ENCODE assay signal across 20 mouse cellular contexts in the genomic region with DNA sequence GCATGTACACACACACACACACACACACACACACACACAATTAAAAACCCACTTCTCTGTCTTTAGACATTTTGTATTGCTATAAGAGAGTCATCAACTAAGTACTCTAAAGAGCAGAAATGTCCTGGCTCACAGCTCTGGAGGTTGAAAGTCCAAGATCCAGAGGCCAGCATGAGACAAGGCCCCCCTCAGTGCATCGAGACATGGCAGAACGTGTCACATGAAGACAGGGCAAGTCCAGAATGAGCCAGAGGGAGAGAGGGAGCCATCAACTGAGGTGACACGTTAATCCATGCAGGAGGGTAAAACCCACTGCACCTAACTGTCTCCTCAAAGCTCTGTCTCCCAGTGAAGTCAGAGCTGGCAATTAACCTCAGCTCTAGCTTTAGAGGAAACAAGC. TPM values are rescaled to one million over a fixed set of nuclear protein-coding genes. Genes with fewer than 3 reads are reported as not detected.
DNase-seq lines count a peak whose midpoint lies in the region; ATAC-seq and TF ChIP-seq lines count a peak whose summit lies in the region.
"Had no signal": no experiment of that assay in that cellular context is flagged by ENCODE, and none has a peak within 500 bp of the region (broad histone marks: within the 10 kb centered on the region; RNA-seq: fewer than 3 reads in every experiment).

No protein-coding gene starts in this region.

- H3K4me1 ChIP-seq in intestine, postnatal 0 days (replicated peaks; ENCODE audit: control insufficient read depth, insufficient read depth, low read length): peaks cover 8% of the 10 kb centered on the region; the same call in 1 of the 2 replicates
- peaks cover 23% of the 10 kb centered on the region for H3K4me1 ChIP-seq in intestine, embryonic 15.5 days (replicated peaks)
- peaks cover 17% of the 10 kb centered on the region; the same call in 1 of the 2 replicates for H3K4me1 ChIP-seq in kidney, postnatal 0 days (replicated peaks; ENCODE audit: insufficient read depth, low read length)

- DNase-seq in kidney, adult 8-10 months: peak; percentile 64 to 71
- DNase-seq in kidney, postnatal 10 days: no peak
- no peak for DNase-seq in kidney, postnatal 0 days (ENCODE audit: low spot score)
- DNase-seq in kidney, postnatal 14 days: peak; percentile 44
- no peak for DNase-seq in urinary bladder, postnatal 10 days (ENCODE audit: low spot score)
- DNase-seq: adrenal gland, adult 2 months; adrenal gland, postnatal 25 days; cerebellum, adult 18-20 months; cerebellum, adult 9-11 months; cerebellum, postnatal 36 days; gastrocnemius, postnatal 25 days had no signal

- H3K27ac ChIP-seq in intestine, postnatal 0 days (ENCODE audit: low read depth, low read length): peak overlapping the region; percentile 91
- H3K27ac ChIP-seq in intestine, embryonic 15.5 days: no peak overlapping the region
- H3K27ac ChIP-seq in kidney, postnatal 0 days: no peak overlapping the region
- H3K27ac ChIP-seq: embryonic facial prominence, embryonic 13.5 days; forebrain, embryonic 12.5 days; heart, embryonic 15.5 days; hindbrain, embryonic 10.5 days; hindbrain, embryonic 14.5 days had no signal

- ATAC-seq in intestine, postnatal 0 days: no peak
- no peak for ATAC-seq in intestine, embryonic 15.5 days
- ATAC-seq in kidney, postnatal 0 days (replicated peaks; ENCODE audit: low FRiP score, low read depth): 0 out of 2 replicates have a peak, but pooled peaks have one; percentile 33
- ATAC-seq: forebrain, embryonic 16.5 days had no signal

- H3K9me3 ChIP-seq in intestine, postnatal 0 days (ENCODE audit: control insufficient read depth): no peaks in the 10 kb centered on the region
- no peaks in the 10 kb centered on the region for H3K9me3 ChIP-seq in intestine, embryonic 15.5 days
- no peaks in the 10 kb centered on the region for H3K9me3 ChIP-seq in kidney, postnatal 0 days (replicated peaks; ENCODE audit: low read length)
- H3K9me3 ChIP-seq: embryonic facial prominence, embryonic 13.5 days; forebrain, embryonic 12.5 days; heart, embryonic 15.5 days; hindbrain, embryonic 10.5 days had no signal

- no peaks in the 10 kb centered on the region for H3K27me3 ChIP-seq in intestine, postnatal 0 days (replicated peaks; ENCODE audit: control insufficient read depth, insufficient read depth, low read length)
- no peaks in the 10 kb centered on the region for H3K27me3 ChIP-seq in intestine, embryonic 15.5 days (replicated peaks)
- no peaks in the 10 kb centered on the region for H3K27me3 ChIP-seq in kidney, postnatal 0 days (ENCODE audit: insufficient read depth, low read length)
- H3K27me3 ChIP-seq: embryonic facial prominence, embryonic 13.5 days; forebrain, embryonic 12.5 days; heart, embryonic 15.5 days had no signal

- TF ChIP-seq CTCF in intestine, postnatal 0 days (IDR thresholded peaks at IDR 0.05; ENCODE audit: low read depth): no peak
- no peak for TF ChIP-seq CTCF in kidney, postnatal 0 days (IDR thresholded peaks at IDR 0.05; ENCODE audit: low read depth)

- no peak overlapping the region for H3K9ac ChIP-seq in intestine, postnatal 0 days (ENCODE audit: low read depth, low read length)
- H3K9ac ChIP-seq in intestine, embryonic 15.5 days: no peak overlapping the region
- no peak overlapping the region for H3K9ac ChIP-seq in kidney, postnatal 0 days (ENCODE audit: low read depth, low read length)
- H3K9ac ChIP-seq: embryonic facial prominence, embryonic 13.5 days; forebrain, embryonic 12.5 days; heart, embryonic 15.5 days; hindbrain, embryonic 14.5 days had no signal

- no peak overlapping the region for H3K4me2 ChIP-seq in intestine, postnatal 0 days (replicated peaks; ENCODE audit: low read depth)
- H3K4me2 ChIP-seq in intestine, embryonic 15.5 days (replicated peaks): no peak overlapping the region
- H3K4me2 ChIP-seq in kidney, postnatal 0 days (ENCODE audit: low read length): no peak overlapping the region
- H3K4me2 ChIP-seq: embryonic facial prominence, embryonic 13.5 days; forebrain, embryonic 12.5 days; heart, embryonic 11.5 days; heart, embryonic 15.5 days; hindbrain, embryonic 14.5 days had no signal

- H3K36me3 ChIP-seq in intestine, postnatal 0 days (ENCODE audit: control insufficient read depth, insufficient read depth): no peaks in the 10 kb centered on the region
- no peaks in the 10 kb centered on the region for H3K36me3 ChIP-seq in intestine, embryonic 15.5 days
- H3K36me3 ChIP-seq in kidney, postnatal 0 days (ENCODE audit: insufficient read depth, low read length): no peaks in the 10 kb centered on the region
- H3K36me3 ChIP-seq: embryonic facial prominence, embryonic 13.5 days; forebrain, embryonic 12.5 days; heart, embryonic 15.5 days; hindbrain, embryonic 10.5 days had no signal

- no peak overlapping the region for H3K4me3 ChIP-seq in intestine, postnatal 0 days (ENCODE audit: low read depth, low read length)
- no peak overlapping the region for H3K4me3 ChIP-seq in intestine, embryonic 15.5 days (replicated peaks)
- no peak overlapping the region for H3K4me3 ChIP-seq in kidney, postnatal 0 days (replicated peaks; ENCODE audit: low read depth, low read length)
- H3K4me3 ChIP-seq: embryonic facial prominence, embryonic 13.5 days; forebrain, embryonic 12.5 days; heart, embryonic 15.5 days; hindbrain, embryonic 10.5 days had no signal

- 54% methylated on average over 3 of the region's 3 CpGs for WGBS in intestine, postnatal 0 days
- WGBS in intestine, embryonic 15.5 days: 84% methylated on average over 3 of the region's 3 CpGs
- WGBS in kidney, postnatal 0 days: 82% methylated on average over 3 of the region's 3 CpGs

RNA-seq across cellular contexts. Expression of a gene that starts 56.7 kb away (rescaled TPM):
- polyA plus RNA-seq in intestine, postnatal 0 days (2015; fragmentation: Nextera tagmentation; extraction: Ambion mirVana): 27.2 and 27.7 TPM in 2 replicates
- polyA plus RNA-seq in intestine, embryonic 15.5 days (2015; fragmentation: Nextera tagmentation; extraction: Ambion mirVana): 27.8 and 28.1 TPM in 2 replicates
- 34.1 and 35.5 TPM in 2 replicates for polyA plus RNA-seq in kidney, postnatal 0 days (2015; fragmentation: Nextera tagmentation; extraction: Ambion mirVana)

Comparison
In these comparisons a context has a peak if more than half of its experiments do, and no peak if none do; other contexts are left out.
1. DNase-seq: peak in kidney, adult 8-10 months (2 of 2) and kidney, postnatal 14 days (single experiment); none in kidney, postnatal 10 days (single experiment), kidney, postnatal 0 days (single experiment) and urinary bladder, postnatal 10 days (single experiment).